ENCODE assay signal across 12 mouse cellular contexts in the genomic region with DNA sequence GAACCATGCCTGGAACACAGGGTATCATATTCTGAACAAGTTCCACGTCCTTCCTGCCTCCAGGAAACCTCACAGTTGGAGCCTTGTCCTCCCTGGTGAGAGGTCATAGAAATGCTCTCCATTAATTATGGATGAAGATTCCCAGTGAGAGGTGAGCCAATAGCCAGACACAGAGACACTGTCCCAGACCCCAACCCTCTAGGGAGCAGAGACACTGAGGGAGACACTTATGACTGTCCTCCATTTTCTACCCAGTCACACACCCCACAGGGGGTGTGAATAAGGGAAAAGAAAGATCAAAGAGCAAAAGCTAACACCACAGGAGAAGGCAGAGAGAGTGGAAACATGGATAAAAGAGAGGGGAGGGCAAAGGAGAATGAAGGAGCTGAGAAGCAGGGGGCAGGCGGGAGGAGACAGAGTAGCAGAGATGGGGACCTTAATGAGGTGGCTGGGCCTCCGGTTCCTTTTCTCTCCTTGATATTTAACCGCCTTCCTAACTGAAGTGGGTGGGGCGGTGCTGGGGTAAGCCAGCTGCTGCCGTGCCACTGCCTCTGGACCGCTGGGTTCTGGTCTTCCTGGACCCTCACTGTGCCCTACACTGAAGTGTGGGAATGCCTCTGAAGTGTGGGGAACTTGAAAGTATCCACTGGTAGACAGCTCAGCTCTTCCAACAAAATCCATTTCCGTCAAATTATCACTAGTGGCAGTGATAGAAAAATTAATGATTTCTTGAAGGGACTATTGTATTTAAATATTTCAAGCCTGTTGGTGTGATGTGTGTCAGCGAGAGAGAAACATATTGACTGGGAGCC.
A peak's percentile ranks its signal among the peaks of the same experiment; 100 is the strongest.
DNase-seq lines count a peak whose midpoint lies in the region; ATAC-seq lines count a peak whose summit lies in the region.
"Had no signal": no experiment of that assay in that cellular context is flagged by ENCODE, and none has a peak within 500 bp of the region (broad histone marks: within the 10 kb centered on the region; RNA-seq: fewer than 3 reads in every experiment).

No protein-coding gene starts in this region.

- H3K4me2 ChIP-seq in forebrain, embryonic 16.5 days (ENCODE audit: low read length) = no peak overlapping the region
- H3K4me2 ChIP-seq in midbrain, embryonic 12.5 days (replicated peaks) = peak overlapping the region; percentile 26
- H3K4me2 ChIP-seq: kidney, embryonic 15.5 days; liver, embryonic 13.5 days had no signal

- H3K9ac ChIP-seq in forebrain, embryonic 16.5 days (replicated peaks; ENCODE audit: low read depth, low read length) = no peak overlapping the region
- H3K9ac ChIP-seq in midbrain, embryonic 12.5 days (replicated peaks) = no peak overlapping the region
- H3K9ac ChIP-seq: kidney, embryonic 15.5 days; liver, embryonic 13.5 days had no signal

- peak; percentile 70 for ATAC-seq in forebrain, embryonic 16.5 days
- peak; percentile 64 for ATAC-seq in midbrain, embryonic 12.5 days (ENCODE audit: low FRiP score, low read depth)
- no peak for ATAC-seq in CD4-positive, CD25-positive, alpha-beta regulatory T cell, adult 4 months

- H3K4me1 ChIP-seq in forebrain, embryonic 16.5 days (replicated peaks; ENCODE audit: control insufficient read depth, insufficient read depth, low read length) = peaks cover 11% of the 10 kb centered on the region
- peaks cover 20% of the 10 kb centered on the region for H3K4me1 ChIP-seq in midbrain, embryonic 12.5 days
- H3K4me1 ChIP-seq: kidney, embryonic 15.5 days; liver, embryonic 13.5 days had no signal

- WGBS in forebrain, embryonic 16.5 days = 9% methylated on average over 9 of the region's 9 CpGs
- WGBS in midbrain, embryonic 12.5 days = 5% methylated on average over 9 of the region's 9 CpGs

- DNase-seq in retina, embryonic 14.5 days (ENCODE audit: low spot score) = peak; percentile 16
- DNase-seq in retina, postnatal 1 day = no peak
- DNase-seq in lung, postnatal 25 days (ENCODE audit: low spot score) = no peak
- DNase-seq in thymus, postnatal 14 days = no peak
- no peak for DNase-seq in kidney, adult 8-10 months
- DNase-seq: gastrocnemius, postnatal 36 days; liver, embryonic 13.5 days had no signal

- no peaks in the 10 kb centered on the region for H3K36me3 ChIP-seq in forebrain, embryonic 16.5 days (ENCODE audit: control insufficient read depth, insufficient read depth)
- no peaks in the 10 kb centered on the region for H3K36me3 ChIP-seq in midbrain, embryonic 12.5 days
- H3K36me3 ChIP-seq: kidney, embryonic 15.5 days; liver, embryonic 13.5 days had no signal

- H3K27ac ChIP-seq in forebrain, embryonic 16.5 days (ENCODE audit: low read length) = peak overlapping the region; percentile 1; the same call in 1 of the 2 replicates
- H3K27ac ChIP-seq in midbrain, embryonic 12.5 days (replicated peaks) = peak overlapping the region; percentile 69
- H3K27ac ChIP-seq: kidney, embryonic 15.5 days; liver, embryonic 13.5 days had no signal

- H3K4me3 ChIP-seq in forebrain, embryonic 16.5 days (replicated peaks; ENCODE audit: low read length) = no peak overlapping the region
- H3K4me3 ChIP-seq in midbrain, embryonic 12.5 days = no peak overlapping the region
- H3K4me3 ChIP-seq: erythroblast, embryonic 14.5 days; kidney, embryonic 15.5 days; liver, embryonic 13.5 days had no signal

- no peaks in the 10 kb centered on the region for H3K9me3 ChIP-seq in forebrain, embryonic 16.5 days (ENCODE audit: control insufficient read depth, low read length)
- no peaks in the 10 kb centered on the region for H3K9me3 ChIP-seq in midbrain, embryonic 12.5 days
- H3K9me3 ChIP-seq: kidney, embryonic 15.5 days; liver, embryonic 13.5 days had no signal

- H3K27me3 ChIP-seq in forebrain, embryonic 16.5 days (replicated peaks; ENCODE audit: control insufficient read depth, insufficient read depth, low read length) = no peaks in the 10 kb centered on the region
- H3K27me3 ChIP-seq in midbrain, embryonic 12.5 days = peaks cover 3% of the 10 kb centered on the region; the same call in 1 of the 2 replicates
- H3K27me3 ChIP-seq: kidney, embryonic 15.5 days; liver, embryonic 13.5 days had no signal
